Mouse (Mus musculus) heart, embryonic 13.5 days (tissue): ENCODE measurements around the gene Gsg1. TPM values are rescaled to one million over a fixed set of nuclear protein-coding genes. Genes with fewer than 3 reads are reported as not detected.

ENCODE experiments used
- ATAC-seq: fragments of 200-750 bp; cut with Nextera tagmentation; 2 replicates; pipeline ENCODE4 v1.8.0; 2017; ENCODE audit warnings: moderate TSS enrichment; ENCODE audit not compliant: insufficient number of reproducible peaks, low FRiP score, low TSS enrichment; ENCODE audit errors: extremely low read depth
- H3K27ac ChIP-seq: fragments of 300-500 bp; sonication (generic); replicated peaks from 2 replicates; pipeline ENCODE4 v1.5.1; 2015; ENCODE audit warnings: moderate library complexity, mild to moderate bottlenecking, inconsistent platforms
- H3K27me3 ChIP-seq: fragments of 300-500 bp; sonication (generic); replicated peaks from 2 replicates; pipeline ENCODE4 v1.6.1; 2015; ENCODE audit warnings: mild to moderate bottlenecking, inconsistent platforms
- H3K36me3 ChIP-seq: fragments of 300-500 bp; sonication (generic); 2 replicates; pipeline ENCODE4 v1.6.1; 2015; ENCODE audit warnings: mild to moderate bottlenecking, inconsistent platforms
- H3K4me1 ChIP-seq: fragments of 300-500 bp; sonication (generic); 2 replicates; pipeline ENCODE4 v1.6.1; 2015; ENCODE audit warnings: inconsistent platforms
- H3K4me2 ChIP-seq: fragments of 300-500 bp; sonication (generic); 2 replicates; pipeline ENCODE4 v1.6.1; 2015; ENCODE audit warnings: inconsistent platforms, mild to moderate bottlenecking, moderate library complexity
- H3K4me3 ChIP-seq: fragments of 300-500 bp; sonication (generic); 2 replicates; pipeline ENCODE4 v1.5.1; 2015; ENCODE audit warnings: moderate library complexity, mild to moderate bottlenecking, inconsistent platforms
- H3K9ac ChIP-seq: fragments of 300-500 bp; sonication (generic); 2 replicates; pipeline ENCODE4 v1.6.1; 2015; ENCODE audit warnings: inconsistent platforms, mild to moderate bottlenecking, moderate library complexity
- H3K9me3 ChIP-seq: fragments of 300-500 bp; sonication (generic); 2 replicates; pipeline ENCODE4 v1.6.1; 2016; ENCODE audit warnings: inconsistent platforms
- WGBS: fragments of 180-500 bp; shearing (Covaris S2); methylation state at CpG from one replicate; pipeline ENCODE4 v1.1.7; 2015; ENCODE audit warnings: mixed read lengths; 5-methylcytosine and 5-hydroxymethylcytosine counted together
- polyA plus RNA-seq: library from polyadenylated mRNA; unstranded; fragments of >200 nt; fragmentation: Nextera tagmentation; extraction: Ambion mirVana; gene quantifications from 2 replicates; pipeline ENCODE4 v1.2.1, GENCODE M21; 2015

Gsg1 gene
- polyA plus RNA-seq, 1 experiment from 2014 or later: 0.56 TPM

- ATAC-seq: no peak
- H3K27me3 ChIP-seq: peaks cover 5% of the 10 kb centered on the region; the same call in 1 of the 2 replicates
- 87% methylated on average over 3 of the region's 3 CpGs for WGBS
Measured at GRCm38 (mm10) chr6:135235742-135236141, 18.4 kb downstream of the Gsg1 start.

GRCm38 (mm10) chr6:135232443-135233182 lies 21.5 kb downstream of the Gsg1 start:
- Histone ChIP-seq H3K27ac (no peak overlapping the region), H3K4me2 (no peak overlapping the region), H3K36me3 (peaks cover 26% of the 10 kb centered on the region), H3K9ac (no peak overlapping the region), H3K4me1 (peaks cover 18% of the 10 kb centered on the region), H3K4me3 (no peak overlapping the region), H3K27me3 (no peaks in the 10 kb centered on the region; the same call in 1 of the 2 replicates), H3K9me3 (no peaks in the 10 kb centered on the region)
- ATAC-seq: no peak
- WGBS: 70% methylated on average over 12 of the region's 12 CpGs

More at GRCm38 (mm10) chr6:135235742-135236141, 18.4 kb downstream of the Gsg1 start:
- Histone ChIP-seq H3K9me3 (no peaks in the 10 kb centered on the region), H3K36me3 (peaks cover 26% of the 10 kb centered on the region), H3K9ac (no peak overlapping the region), H3K27ac (no peak overlapping the region), H3K4me3 (no peak overlapping the region), H3K4me1 (peaks cover 15% of the 10 kb centered on the region), H3K4me2 (no peak overlapping the region)

- Histone ChIP-seq H3K4me1 (peaks cover 8% of the 10 kb centered on the region; the same call in 1 of the 2 replicates), H3K4me2 (no peak overlapping the region), H3K36me3 (peaks cover 36% of the 10 kb centered on the region), H3K9me3 (no peaks in the 10 kb centered on the region), H3K9ac (no peak overlapping the region), H3K27ac (no peak overlapping the region), H3K27me3 (no peaks in the 10 kb centered on the region; the same call in none of the 2 replicates), H3K4me3 (no peak overlapping the region)
- WGBS: 82% methylated on average over 6 of the region's 6 CpGs
- no peak for ATAC-seq
Measured at GRCm38 (mm10) chr6:135230586-135230985, 23.6 kb downstream of the Gsg1 start.

GRCm38 (mm10) chr6:135228465-135228941 lies 25.6 kb downstream of the Gsg1 start:
- H3K4me3 ChIP-seq: no peak overlapping the region
- WGBS: 44% methylated on average over 10 of the region's 10 CpGs
- H3K4me1 ChIP-seq: peaks cover 17% of the 10 kb centered on the region
- peaks cover 20% of the 10 kb centered on the region for H3K36me3 ChIP-seq
- no peak overlapping the region for H3K4me2 ChIP-seq
- H3K27ac ChIP-seq: no peak overlapping the region
- no peaks in the 10 kb centered on the region for H3K9me3 ChIP-seq
- no peak for ATAC-seq
- H3K9ac ChIP-seq: no peak overlapping the region
- no peaks in the 10 kb centered on the region; the same call in none of the 2 replicates for H3K27me3 ChIP-seq

- ATAC-seq: no peak
- H3K27ac ChIP-seq: no peak overlapping the region
- peaks cover 18% of the 10 kb centered on the region for H3K36me3 ChIP-seq
- H3K4me3 ChIP-seq: no peak overlapping the region
- H3K4me2 ChIP-seq: no peak overlapping the region
- no peak overlapping the region for H3K9ac ChIP-seq
- H3K9me3 ChIP-seq: no peaks in the 10 kb centered on the region
- 68% methylated on average over 6 of the region's 6 CpGs for WGBS
- peaks cover 9% of the 10 kb centered on the region; the same call in 1 of the 2 replicates for H3K27me3 ChIP-seq
- peaks cover 17% of the 10 kb centered on the region for H3K4me1 ChIP-seq
Measured at GRCm38 (mm10) chr6:135223786-135224416, 30.2 kb downstream of the Gsg1 start.

- H3K4me3 ChIP-seq: no peak overlapping the region
- H3K36me3 ChIP-seq: peaks cover 11% of the 10 kb centered on the region; the same call in 1 of the 2 replicates
- 83% methylated on average over 5 of the region's 5 CpGs for WGBS
- no peak overlapping the region for H3K4me2 ChIP-seq
- no peak overlapping the region for H3K9ac ChIP-seq
- peaks cover 13% of the 10 kb centered on the region for H3K4me1 ChIP-seq
- H3K27me3 ChIP-seq: peaks cover 34% of the 10 kb centered on the region
- H3K9me3 ChIP-seq: no peaks in the 10 kb centered on the region
- no peak overlapping the region for H3K27ac ChIP-seq
- no peak for ATAC-seq
Measured at GRCm38 (mm10) chr6:135219916-135220315, 34.2 kb downstream of the Gsg1 start.

- Histone ChIP-seq H3K4me1 (0 out of 2 replicates have a peak, but pooled peaks cover 7% of the 10 kb centered on the region), H3K27ac (no peak overlapping the region), H3K36me3 (peaks cover 11% of the 10 kb centered on the region; the same call in 1 of the 2 replicates), H3K9me3 (no peaks in the 10 kb centered on the region), H3K4me3 (no peak overlapping the region), H3K27me3 (peaks cover 48% of the 10 kb centered on the region), H3K9ac (no peak overlapping the region), H3K4me2 (no peak overlapping the region)
- ATAC-seq: no peak
- WGBS: 66% methylated on average over 8 of the region's 8 CpGs
Measured at GRCm38 (mm10) chr6:135218330-135218729, 35.8 kb downstream of the Gsg1 start.

GRCm38 (mm10) chr6:135212666-135213065 lies 41.5 kb downstream of the Gsg1 start:
- H3K4me3 ChIP-seq: no peak overlapping the region
- H3K27ac ChIP-seq: no peak overlapping the region
- no peak overlapping the region for H3K9ac ChIP-seq
- H3K36me3 ChIP-seq: peaks cover 2% of the 10 kb centered on the region; the same call in 1 of the 2 replicates
- ATAC-seq: no peak
- H3K4me1 ChIP-seq: 0 out of 2 replicates have a peak, but pooled peaks cover 7% of the 10 kb centered on the region
- peaks cover 45% of the 10 kb centered on the region for H3K27me3 ChIP-seq
- WGBS: 58% methylated on average over 1 of the region's 2 CpGs
- H3K9me3 ChIP-seq: no peaks in the 10 kb centered on the region
- H3K4me2 ChIP-seq: no peak overlapping the region

- peaks cover 39% of the 10 kb centered on the region for H3K27me3 ChIP-seq
- H3K9ac ChIP-seq: no peak overlapping the region
- no peak overlapping the region for H3K4me2 ChIP-seq
- no peak for ATAC-seq
- no peaks in the 10 kb centered on the region; the same call in 1 of the 2 replicates for H3K36me3 ChIP-seq
- no peak overlapping the region for H3K4me3 ChIP-seq
- H3K4me1 ChIP-seq: no peaks in the 10 kb centered on the region
- WGBS: 72% methylated on average over 7 of the region's 7 CpGs
- no peaks in the 10 kb centered on the region for H3K9me3 ChIP-seq
- no peak overlapping the region for H3K27ac ChIP-seq
Measured at GRCm38 (mm10) chr6:135211169-135211568, 43.0 kb downstream of the Gsg1 start.

- Histone ChIP-seq H3K27ac (no peak overlapping the region), H3K36me3 (no peaks in the 10 kb centered on the region; the same call in 1 of the 2 replicates), H3K4me3 (no peak overlapping the region), H3K27me3 (peaks cover 9% of the 10 kb centered on the region; the same call in 1 of the 2 replicates), H3K4me1 (no peaks in the 10 kb centered on the region), H3K4me2 (no peak overlapping the region), H3K9ac (no peak overlapping the region), H3K9me3 (no peaks in the 10 kb centered on the region)
- 72% methylated on average over 8 of the region's 8 CpGs for WGBS
- ATAC-seq: no peak
Measured at GRCm38 (mm10) chr6:135206909-135207308, 47.2 kb downstream of the Gsg1 start.

- Histone ChIP-seq H3K36me3 (no peaks in the 10 kb centered on the region; the same call in 1 of the 2 replicates), H3K27ac (no peak overlapping the region), H3K9ac (no peak overlapping the region), H3K4me3 (no peak overlapping the region), H3K27me3 (no peaks in the 10 kb centered on the region; the same call in 1 of the 2 replicates), H3K4me1 (no peaks in the 10 kb centered on the region), H3K9me3 (no peaks in the 10 kb centered on the region), H3K4me2 (no peak overlapping the region)
- 74% methylated on average over 4 of the region's 4 CpGs for WGBS
- ATAC-seq: no peak
Measured at GRCm38 (mm10) chr6:135205802-135206201, 48.3 kb downstream of the Gsg1 start.
